Mouse (Mus musculus) ES-E14 (cell line): ENCODE measurements at regions not wholly inside any gene's neighbourhood (a gene's known extent, or its start where the extent isn't known, plus 50 kb on each side); places are given as distances from the start of the nearest gene placed in this dataset.
A peak's percentile ranks its signal among the peaks of the same experiment; 100 is the strongest.

Experiments
- DNase-seq: peaks from one replicate; pipeline ENCODE4 v3.0.0-alpha.2; 2013; ENCODE audit warnings: low read depth, low spot score
- H3K27ac ChIP-seq: 2 replicates; pipeline ENCODE4 v1.5.1; 2012; ENCODE audit warnings: low read depth, mild to moderate bottlenecking, low read length, moderate library complexity, mixed read lengths; ENCODE audit not compliant: poor library complexity, insufficient read depth, severe bottlenecking
- H3K36me3 ChIP-seq: 2 replicates; pipeline ENCODE4 v1.6.1; 2012; ENCODE audit warnings: mild to moderate bottlenecking, low read length, moderate library complexity, mixed read lengths; ENCODE audit not compliant: control insufficient read depth, poor library complexity, insufficient read depth, severe bottlenecking
- H3K4me1 ChIP-seq, 2 experiments: fragments of 150-350 bp in 1 of 2; sonication (generic) in 1 of 2; 2 replicates each; pipeline ENCODE4 v1.6.1; 2012; ENCODE audit warnings: low read length in 2 of 2, mild to moderate bottlenecking in 1 of 2, mixed read lengths in 1 of 2; ENCODE audit not compliant: control insufficient read depth in 2 of 2, insufficient read depth in 2 of 2, poor library complexity in 1 of 2
- H3K4me3 ChIP-seq, 2 experiments: fragments of 150-350 bp in 1 of 2; sonication (generic) in 1 of 2; 2 replicates each; pipeline ENCODE4 v1.5.1; 2012; ENCODE audit warnings: low read length in 2 of 2, low read depth in 1 of 2, mild to moderate bottlenecking in 1 of 2, mixed read lengths in 1 of 2; ENCODE audit not compliant: insufficient read depth in 1 of 2, poor library complexity in 1 of 2, severe bottlenecking in 1 of 2
- H3K9ac ChIP-seq: 2 replicates; pipeline ENCODE4 v1.6.1; 2012; ENCODE audit warnings: low read depth, mild to moderate bottlenecking, low read length, mixed read lengths; ENCODE audit not compliant: poor library complexity, insufficient read depth, severe bottlenecking
- H3K9me3 ChIP-seq: fragments of 150-350 bp; sonication (generic); 2 replicates; pipeline ENCODE4 v1.6.1; 2012; ENCODE audit warnings: low read depth, mild to moderate bottlenecking, low read length; ENCODE audit not compliant: control insufficient read depth, insufficient read depth
- CHD2 ChIP-seq: IDR thresholded peaks from 2 replicates; pipeline ENCODE4 v1.6.1; 2014; ENCODE audit warnings: mild to moderate bottlenecking, low read depth, low read length, inconsistent platforms
- HCFC1 ChIP-seq: IDR thresholded peaks from 2 replicates; pipeline ENCODE4 v1.6.1; 2012; ENCODE audit warnings: low read length, inconsistent platforms, borderline replicate concordance; ENCODE audit not compliant: insufficient read depth
- MAFK ChIP-seq: IDR thresholded peaks from 2 replicates; pipeline ENCODE4 v1.6.1; 2014; ENCODE audit warnings: mild to moderate bottlenecking, low read depth, low read length, inconsistent platforms; ENCODE audit not compliant: insufficient read depth
- ZC3H11A ChIP-seq: IDR thresholded peaks from 2 replicates; pipeline ENCODE4 v1.6.1; 2012; ENCODE audit warnings: low read depth, mild to moderate bottlenecking, inconsistent platforms, low read length, borderline replicate concordance
- ZNF384 ChIP-seq: IDR thresholded peaks from 2 replicates; pipeline ENCODE4 v1.6.1; 2012; ENCODE audit warnings: low read depth, low read length, inconsistent platforms
- in situ Hi-C, 2 experiments: fragments of 600-800 bp; cut with MboI; formaldehyde crosslinking; loops; one replicate each; pipeline ENCODE4 v1.15.1; 2025; ENCODE audit warnings: low sequenced_read_pairs in 2 of 2, inconsistent platforms in 1 of 2; ENCODE audit not compliant: unreplicated experiment in 2 of 2

DNA sequence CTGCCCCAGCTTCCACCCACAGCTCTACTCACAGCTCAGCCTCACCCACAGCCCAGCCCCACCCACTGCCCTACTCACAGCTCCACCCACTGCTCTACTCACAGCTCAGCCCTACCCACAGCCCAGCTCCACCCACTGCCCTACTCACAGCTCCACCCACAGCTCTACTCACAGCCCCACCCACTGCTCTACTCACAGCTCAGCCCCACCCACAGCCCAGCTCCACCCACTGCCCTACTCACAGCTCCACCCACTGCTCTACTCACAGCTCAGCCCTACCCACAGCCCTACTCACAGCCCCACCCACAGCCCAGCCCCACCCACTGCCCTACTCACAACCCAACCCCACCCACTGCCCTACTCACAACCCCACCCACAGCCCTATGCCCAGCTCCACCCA, 56.5 kb upstream of the Phox2b start:
- H3K36me3 ChIP-seq, result no peaks in the 10 kb centered on the region
- H3K9ac ChIP-seq, result no peak overlapping the region
- H3K9me3 ChIP-seq, result no peaks in the 10 kb centered on the region
- H3K27ac ChIP-seq, result no peak overlapping the region
- TF ChIP-seq HCFC1 (no peak), CHD2 (no peak), ZNF384 (no peak)
- no peak overlapping the region for H3K4me3 ChIP-seq
- in situ Hi-C loops, result no loop called here
- peak; percentile 87 for DNase-seq
- peaks cover 0 to 3% of the 10 kb centered on the region in 2 experiments; a peak in 2 of 4 replicates for H3K4me1 ChIP-seq

DNA sequence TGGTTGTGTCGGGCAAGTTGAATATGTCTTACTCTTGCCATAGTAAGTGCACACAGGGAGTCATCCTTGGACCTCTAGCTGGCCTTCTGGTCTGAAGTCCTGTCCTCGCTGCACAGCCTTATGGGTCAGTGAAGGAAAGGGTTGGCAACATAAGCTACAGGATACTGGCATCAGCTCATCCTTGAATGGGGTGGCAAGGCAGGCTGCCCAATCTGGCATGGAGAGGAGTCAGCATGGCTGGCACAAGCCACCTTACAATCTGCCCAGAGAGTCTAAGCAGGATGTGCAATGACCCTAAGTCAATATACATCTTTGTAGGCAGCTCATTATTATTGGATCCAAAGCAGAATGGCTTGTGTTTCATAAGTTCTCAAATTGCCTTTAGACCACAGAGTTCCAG, 57.8 kb upstream of the Phox2b start:
- no peak for TF ChIP-seq ZC3H11A
- no peak for TF ChIP-seq CHD2
- no peak for TF ChIP-seq ZNF384
- no peak for TF ChIP-seq HCFC1
- TF ChIP-seq MAFK, result no peak

DNA sequence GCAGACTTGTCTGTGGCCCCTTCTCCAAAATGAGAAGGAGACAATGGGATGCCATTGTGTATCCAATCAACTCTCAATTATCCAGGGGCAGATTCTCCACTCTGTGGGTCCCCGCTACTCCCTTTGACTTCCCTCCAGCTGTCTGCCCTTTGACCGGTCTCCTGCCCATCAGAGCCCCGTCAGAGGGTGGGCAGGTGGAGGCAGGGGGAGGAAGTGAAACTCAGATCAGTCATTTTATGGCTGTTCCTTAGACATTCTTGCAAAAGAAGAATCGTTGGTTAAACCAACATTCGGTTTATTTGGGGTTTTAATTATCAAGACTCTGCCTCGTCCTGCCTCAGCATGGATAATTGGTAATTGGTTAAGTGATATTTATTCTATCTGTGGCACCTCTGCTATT, 77.7 kb upstream of the Phox2b start:
- H3K4me3 ChIP-seq, result no peak overlapping the region
- H3K9ac ChIP-seq, result no peak overlapping the region
- H3K27ac ChIP-seq, result no peak overlapping the region
- no peaks in the 10 kb centered on the region for H3K9me3 ChIP-seq
- H3K4me1 ChIP-seq, result no peaks in the 10 kb centered on the region
- H3K36me3 ChIP-seq, result no peaks in the 10 kb centered on the region
- TF ChIP-seq ZNF384 (no peak), HCFC1 (no peak), MAFK (no peak), ZC3H11A (no peak), CHD2 (no peak)
- no peak for DNase-seq
- in situ Hi-C loops, result no loop called here

More for the DNA sequence above, 57.8 kb upstream of the Phox2b start:
- DNase-seq, result no peak
- peaks cover 0 to 3% of the 10 kb centered on the region in 2 experiments; a peak in 2 of 4 replicates for H3K4me1 ChIP-seq
- no peaks in the 10 kb centered on the region for H3K36me3 ChIP-seq
- no peak overlapping the region for H3K27ac ChIP-seq
- no peaks in the 10 kb centered on the region for H3K9me3 ChIP-seq
- H3K4me3 ChIP-seq, result no peak overlapping the region
- in situ Hi-C loops, result no loop called here
- H3K9ac ChIP-seq, result no peak overlapping the region

DNA sequence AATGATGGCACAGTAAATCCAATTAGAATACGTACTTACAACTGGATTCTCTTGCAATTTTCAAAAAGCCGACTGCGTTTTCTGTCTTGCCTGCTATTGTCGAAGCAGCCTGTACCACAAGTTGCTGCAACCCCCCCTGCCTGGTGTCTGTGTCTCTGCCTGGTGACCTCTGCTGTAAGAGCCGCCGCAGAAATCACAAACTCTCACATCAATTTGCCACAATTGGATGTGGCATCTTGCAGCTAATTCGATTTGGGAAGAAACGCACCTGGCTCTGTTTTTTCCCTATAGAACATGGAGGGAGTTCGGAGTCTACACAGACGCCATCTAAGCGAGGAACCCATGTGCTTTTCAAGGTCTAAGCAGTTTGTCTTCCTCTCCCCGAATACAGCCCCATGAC, 80.1 kb upstream of the Phox2b start:
- Histone ChIP-seq H3K4me1 (no peaks in the 10 kb centered on the region), H3K9me3 (no peaks in the 10 kb centered on the region), H3K27ac (no peak overlapping the region), H3K36me3 (no peaks in the 10 kb centered on the region), H3K4me3 (no peak overlapping the region), H3K9ac (no peak overlapping the region)
- no peak for DNase-seq
- TF ChIP-seq ZC3H11A, result no peak
- no peak for TF ChIP-seq ZNF384
- TF ChIP-seq MAFK, result no peak
- no peak for TF ChIP-seq CHD2
- no peak for TF ChIP-seq HCFC1
- in situ Hi-C loops, result no loop called here

DNA sequence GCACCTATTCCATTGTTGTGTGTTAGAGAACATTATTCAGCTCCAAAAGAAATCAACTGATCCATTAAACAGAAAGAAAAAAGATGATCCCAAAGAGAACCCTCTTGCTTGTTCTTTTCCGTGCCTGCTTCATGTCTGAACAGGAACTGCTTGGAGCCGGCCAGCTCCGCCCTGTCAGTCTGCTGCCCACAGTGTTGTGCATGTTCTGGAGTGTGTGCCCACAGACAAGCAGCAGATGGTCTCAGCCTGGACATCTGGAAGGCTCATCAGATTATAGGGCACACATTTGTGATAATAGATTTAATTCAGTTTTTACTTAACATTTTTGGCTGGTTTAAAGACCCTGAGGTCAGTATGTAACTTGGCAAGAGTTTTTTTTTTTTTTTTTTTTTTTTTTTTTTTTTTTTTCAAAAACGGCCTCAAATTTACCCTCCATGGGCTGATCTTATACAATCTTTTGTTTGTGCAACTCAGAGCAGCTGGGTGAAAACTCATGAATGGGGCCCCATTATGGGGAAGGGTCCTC, 70.9 kb upstream of the Tmem33 start:
- H3K27ac ChIP-seq, result no peak overlapping the region
- no peak for DNase-seq
- no peak for TF ChIP-seq HCFC1
- no peak for TF ChIP-seq MAFK
- no peak for TF ChIP-seq CHD2
- no peak for TF ChIP-seq ZC3H11A
- TF ChIP-seq ZNF384, result peak; percentile 54; the same call in 1 of the 2 replicates
- no peak overlapping the region for H3K4me3 ChIP-seq
- no peaks in the 10 kb centered on the region for H3K36me3 ChIP-seq
- H3K9me3 ChIP-seq, result no peaks in the 10 kb centered on the region
- no peaks in the 10 kb centered on the region for H3K4me1 ChIP-seq
- no peak overlapping the region for H3K9ac ChIP-seq
- in situ Hi-C loops, result no loop called here
